Mouse (Mus musculus) hindbrain, embryonic 14.5 days (tissue): ENCODE data around the gene Npepps. TPM values are rescaled to one million over a fixed set of nuclear protein-coding genes. Genes with fewer than 3 reads are reported as not detected.

Experiments used
- ATAC-seq: fragments of 200-750 bp; cut with Nextera tagmentation; 2 replicates; pipeline ENCODE4 v1.8.0; 2017; ENCODE audit warnings: moderate number of reproducible peaks, mild to moderate bottlenecking, moderate TSS enrichment, moderate library complexity; ENCODE audit not compliant: low FRiP score
- DNase-seq: peaks from one replicate; pipeline ENCODE4 v3.0.0-alpha.2; 2015; ENCODE audit warnings: low spot score
- H3K27ac ChIP-seq: fragments of 300-500 bp; sonication (generic); 2 replicates; pipeline ENCODE4 v1.5.1; 2014; ENCODE audit warnings: mild to moderate bottlenecking, moderate library complexity
- H3K27me3 ChIP-seq: fragments of 300-500 bp; sonication (generic); 2 replicates; pipeline ENCODE4 v1.6.1; 2014; ENCODE audit warnings: mild to moderate bottlenecking, low read length, mixed read lengths; ENCODE audit not compliant: control insufficient read depth, insufficient read depth
- H3K36me3 ChIP-seq: fragments of 300-500 bp; sonication (generic); replicated peaks from 2 replicates; pipeline ENCODE4 v1.6.1; 2014; ENCODE audit not compliant: control insufficient read depth, insufficient read depth
- H3K4me1 ChIP-seq: fragments of 300-500 bp; sonication (generic); replicated peaks from 2 replicates; pipeline ENCODE4 v1.6.1; 2014; ENCODE audit warnings: antibody characterized with exemption, low read length, mixed read lengths; ENCODE audit not compliant: control insufficient read depth, insufficient read depth
- H3K4me2 ChIP-seq: fragments of 300-500 bp; sonication (generic); replicated peaks from 2 replicates; pipeline ENCODE4 v1.6.1; 2014; ENCODE audit warnings: mild to moderate bottlenecking, moderate library complexity
- H3K4me3 ChIP-seq: fragments of 300-500 bp; sonication (generic); replicated peaks from 2 replicates; pipeline ENCODE4 v1.5.1; 2014; ENCODE audit warnings: mild to moderate bottlenecking, low read length
- H3K9ac ChIP-seq: fragments of 300-500 bp; sonication (generic); 2 replicates; pipeline ENCODE4 v1.6.1; 2014
- H3K9me3 ChIP-seq: fragments of 300-500 bp; sonication (generic); 2 replicates; pipeline ENCODE4 v1.6.1; 2016; ENCODE audit warnings: low read length; ENCODE audit not compliant: control insufficient read depth
- WGBS: fragments of 180-500 bp; shearing (Covaris S2); extraction: QIAGEN DNeasy Blood & Tissue Kit; methylation state at CpG from one replicate; pipeline ENCODE4 v1.1.7; 2014; 5-methylcytosine and 5-hydroxymethylcytosine counted together
- polyA plus RNA-seq: library from polyadenylated mRNA; unstranded; fragments of >200 nt; fragmentation: Nextera tagmentation; extraction: Ambion mirVana; gene quantifications from 2 replicates; pipeline ENCODE4 v1.2.1, GENCODE M21; 2014

The Npepps gene
- polyA plus RNA-seq, 1 experiment from 2014 or later, result 132 TPM

DNA sequence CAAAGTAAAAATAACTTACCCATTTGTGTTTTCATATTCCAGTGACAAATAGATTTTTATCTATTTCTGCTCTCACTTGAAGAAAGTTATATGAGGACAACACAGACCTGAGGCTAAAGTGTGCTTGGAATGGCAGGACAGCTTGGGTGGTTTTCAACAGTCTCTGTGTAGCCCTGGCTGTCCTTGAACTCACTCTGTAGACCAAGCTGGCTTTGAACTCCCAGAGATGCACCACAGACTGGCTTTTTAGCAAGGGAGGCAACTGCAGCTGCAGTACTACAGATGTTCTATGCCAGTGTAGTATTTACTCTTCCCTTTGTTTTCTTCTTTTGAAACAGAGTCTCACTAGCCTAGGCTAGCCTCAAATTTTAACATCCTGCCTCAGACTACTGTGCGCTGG, 54.3 kb downstream of the Npepps start:
- no peak for ATAC-seq
- H3K27ac ChIP-seq, result no peak overlapping the region
- H3K4me2 ChIP-seq, result no peak overlapping the region
- H3K36me3 ChIP-seq, result peaks cover 93% of the 10 kb centered on the region
- H3K9me3 ChIP-seq, result no peaks in the 10 kb centered on the region
- no peak for DNase-seq
- H3K27me3 ChIP-seq, result no peaks in the 10 kb centered on the region
- WGBS, result 97% methylated on average over 1 of the region's 1 CpGs
- no peak overlapping the region for H3K4me3 ChIP-seq
- no peaks in the 10 kb centered on the region for H3K4me1 ChIP-seq
- H3K9ac ChIP-seq, result no peak overlapping the region

DNA sequence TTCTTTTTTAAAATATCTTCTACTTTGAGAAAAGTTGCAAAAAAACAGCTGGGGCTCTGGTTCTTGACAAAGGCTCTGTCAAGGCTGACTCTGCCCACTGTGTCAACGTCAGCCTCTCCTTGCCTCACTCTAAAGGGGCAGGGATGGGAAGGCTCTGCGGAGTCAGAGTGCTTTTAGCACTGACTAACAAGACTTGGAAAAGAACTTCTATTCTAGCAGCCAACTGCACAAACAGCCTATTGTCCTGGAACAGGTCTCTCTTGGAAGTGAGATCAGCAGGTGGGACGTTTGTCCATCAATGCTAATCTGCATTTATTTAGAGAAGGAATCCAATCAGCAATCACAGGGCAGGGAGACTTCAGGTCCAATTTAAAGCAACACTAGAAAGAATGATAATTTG, 57.0 kb downstream of the Npepps start:
- no peak overlapping the region for H3K4me2 ChIP-seq
- no peak overlapping the region for H3K27ac ChIP-seq
- no peak overlapping the region for H3K9ac ChIP-seq
- H3K27me3 ChIP-seq, result no peaks in the 10 kb centered on the region
- DNase-seq (no peak), ATAC-seq (no peak)
- WGBS, result 39% methylated on average over 3 of the region's 3 CpGs
- peaks cover 93% of the 10 kb centered on the region for H3K36me3 ChIP-seq
- no peaks in the 10 kb centered on the region for H3K9me3 ChIP-seq
- no peaks in the 10 kb centered on the region for H3K4me1 ChIP-seq
- no peak overlapping the region for H3K4me3 ChIP-seq

DNA sequence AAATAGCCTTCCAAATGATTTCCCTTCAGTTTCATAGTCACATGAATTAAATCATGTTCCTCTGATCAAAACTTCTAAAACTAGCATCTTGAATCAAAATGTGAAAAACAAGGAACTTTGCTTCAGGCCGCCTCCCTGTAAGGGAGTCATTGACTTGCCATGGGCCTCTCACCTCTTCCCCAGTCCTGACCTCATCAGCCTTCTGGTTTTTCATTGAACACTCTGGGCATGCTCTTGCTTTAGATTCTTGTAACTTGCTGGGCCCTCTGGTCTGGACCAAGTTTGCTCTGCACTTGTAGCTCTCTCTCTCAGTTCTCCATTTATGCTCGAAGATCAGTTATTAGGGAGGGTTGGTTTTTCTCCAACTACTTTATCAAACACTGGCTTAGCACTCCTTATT, 58.8 kb downstream of the Npepps start:
- no peak for ATAC-seq
- 100% methylated on average over 2 of the region's 2 CpGs for WGBS

DNA sequence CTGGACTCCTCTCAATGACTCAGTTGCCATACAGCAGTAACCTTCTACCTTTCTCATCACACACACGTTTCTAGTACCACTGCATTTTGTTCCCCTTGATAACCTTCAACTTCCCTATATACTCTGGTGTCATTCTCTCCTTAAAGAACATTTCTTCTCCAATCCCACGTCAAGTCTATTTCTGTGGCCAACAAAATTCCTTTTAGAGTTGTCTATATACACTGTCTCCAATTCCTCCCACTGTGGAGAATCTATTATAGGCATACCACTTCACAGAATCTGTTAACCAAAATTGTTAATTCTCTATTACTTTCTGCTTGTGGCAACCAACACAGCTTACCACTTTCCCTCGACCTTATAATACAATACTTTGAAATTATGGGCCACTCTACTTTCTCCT, 60.2 kb downstream of the Npepps start:
- H3K9me3 ChIP-seq, result no peaks in the 10 kb centered on the region
- no peak overlapping the region for H3K27ac ChIP-seq
- ATAC-seq (no peak), DNase-seq (no peak)
- H3K4me2 ChIP-seq, result no peak overlapping the region
- peaks cover 96% of the 10 kb centered on the region for H3K36me3 ChIP-seq
- H3K27me3 ChIP-seq, result no peaks in the 10 kb centered on the region
- no peaks in the 10 kb centered on the region for H3K4me1 ChIP-seq
- H3K9ac ChIP-seq, result no peak overlapping the region
- 86% methylated on average over 3 of the region's 3 CpGs for WGBS
- no peak overlapping the region for H3K4me3 ChIP-seq

More for the DNA sequence above, 58.8 kb downstream of the Npepps start:
- Histone ChIP-seq H3K27ac (no peak overlapping the region), H3K4me3 (no peak overlapping the region), H3K9ac (no peak overlapping the region), H3K4me1 (no peaks in the 10 kb centered on the region), H3K4me2 (no peak overlapping the region), H3K27me3 (no peaks in the 10 kb centered on the region), H3K9me3 (no peaks in the 10 kb centered on the region), H3K36me3 (peaks cover 93% of the 10 kb centered on the region)
- no peak for DNase-seq

DNA sequence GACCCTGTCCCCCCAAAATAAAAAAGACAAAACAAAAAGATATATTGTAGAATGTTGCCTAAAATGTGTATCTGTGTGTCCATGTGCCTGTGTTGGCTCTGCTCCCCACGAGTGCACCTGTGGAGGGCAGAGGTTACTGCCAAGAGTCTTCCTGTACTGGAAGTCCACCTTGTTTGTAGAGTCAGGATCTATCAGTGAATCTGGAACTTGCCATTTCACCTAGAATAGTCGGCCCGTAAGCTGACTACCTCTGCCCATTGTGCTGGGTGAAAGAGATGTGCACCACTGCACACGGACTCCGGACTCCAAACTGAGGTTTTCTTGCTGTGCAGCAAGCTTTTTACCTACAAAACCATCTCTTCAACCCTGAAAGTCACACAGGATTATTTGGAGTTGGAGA, 66.0 kb downstream of the Npepps start:
- ATAC-seq (no peak), DNase-seq (no peak)
- WGBS, result 93% methylated on average over 5 of the region's 5 CpGs
- H3K4me3 ChIP-seq, result no peak overlapping the region
- peaks cover 100% of the 10 kb centered on the region for H3K36me3 ChIP-seq
- no peaks in the 10 kb centered on the region for H3K27me3 ChIP-seq
- no peaks in the 10 kb centered on the region for H3K4me1 ChIP-seq
- H3K4me2 ChIP-seq, result no peak overlapping the region
- no peaks in the 10 kb centered on the region for H3K9me3 ChIP-seq
- no peak overlapping the region for H3K27ac ChIP-seq
- H3K9ac ChIP-seq, result no peak overlapping the region

DNA sequence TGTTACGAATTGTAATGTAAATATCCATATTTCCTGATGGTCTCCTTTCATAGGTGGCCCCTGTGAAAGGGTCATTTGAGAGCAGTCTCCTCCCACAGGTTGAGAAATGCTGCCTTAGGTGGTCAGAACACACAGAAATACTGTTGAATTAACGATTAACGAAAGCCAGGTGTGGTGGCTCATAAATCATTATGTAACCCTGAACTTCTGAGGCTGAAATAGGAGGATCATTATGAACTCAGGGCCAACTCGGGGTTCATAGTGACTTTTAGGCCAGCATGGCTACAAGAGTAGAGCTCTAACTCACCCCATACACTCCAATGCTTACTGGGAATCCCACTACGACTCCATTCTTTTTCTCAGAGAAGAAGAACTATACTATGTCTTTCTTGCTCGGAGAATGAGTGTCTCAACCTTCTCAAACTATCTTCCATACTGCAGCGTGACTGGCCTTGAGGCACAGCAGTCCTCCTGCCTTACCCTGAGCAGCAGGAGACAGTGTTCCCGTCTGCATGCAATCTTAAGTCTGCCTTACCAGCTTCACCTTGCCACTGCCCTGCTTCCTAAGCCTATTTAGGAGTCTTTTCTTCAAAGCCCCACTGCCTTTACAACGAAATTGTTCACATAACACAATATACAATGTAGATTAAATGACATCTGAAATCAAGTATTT, 69.6 kb downstream of the Npepps start:
- 90% methylated on average over 9 of the region's 9 CpGs for WGBS
- no peaks in the 10 kb centered on the region for H3K9me3 ChIP-seq

DNA sequence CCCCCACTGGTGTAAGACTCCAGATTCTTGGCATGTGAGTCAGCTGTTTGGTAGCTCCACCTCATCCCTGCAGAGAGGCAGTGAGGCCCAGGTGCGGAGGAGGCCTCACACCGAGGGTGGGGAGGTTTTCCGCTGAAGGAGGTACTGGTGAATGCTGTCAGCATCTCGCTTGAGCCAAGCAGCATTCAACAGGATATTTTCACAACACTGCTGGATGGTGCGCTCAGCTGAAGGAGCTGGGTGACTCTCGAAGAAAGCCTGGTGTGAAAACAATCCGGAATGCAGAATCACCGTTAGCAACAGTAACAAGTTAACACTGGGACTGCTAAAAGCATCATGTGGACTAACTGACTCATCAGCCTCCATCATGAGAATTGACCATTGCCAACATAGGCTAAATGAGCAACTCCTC, 73.4 kb downstream of the Npepps start:
- ATAC-seq (no peak), DNase-seq (no peak)
- Histone ChIP-seq H3K27ac (no peak overlapping the region), H3K4me2 (no peak overlapping the region), H3K4me1 (no peaks in the 10 kb centered on the region), H3K9me3 (no peaks in the 10 kb centered on the region), H3K4me3 (no peak overlapping the region), H3K27me3 (no peaks in the 10 kb centered on the region), H3K36me3 (peaks cover 66% of the 10 kb centered on the region), H3K9ac (no peak overlapping the region)
- WGBS, result 84% methylated on average over 8 of the region's 8 CpGs

More for the DNA sequence above, 69.6 kb downstream of the Npepps start:
- Histone ChIP-seq H3K27ac (no peak overlapping the region), H3K4me3 (no peak overlapping the region), H3K27me3 (no peaks in the 10 kb centered on the region), H3K4me2 (no peak overlapping the region), H3K9ac (no peak overlapping the region), H3K4me1 (no peaks in the 10 kb centered on the region), H3K36me3 (peaks cover 98% of the 10 kb centered on the region)
- DNase-seq (no peak), ATAC-seq (no peak)

DNA sequence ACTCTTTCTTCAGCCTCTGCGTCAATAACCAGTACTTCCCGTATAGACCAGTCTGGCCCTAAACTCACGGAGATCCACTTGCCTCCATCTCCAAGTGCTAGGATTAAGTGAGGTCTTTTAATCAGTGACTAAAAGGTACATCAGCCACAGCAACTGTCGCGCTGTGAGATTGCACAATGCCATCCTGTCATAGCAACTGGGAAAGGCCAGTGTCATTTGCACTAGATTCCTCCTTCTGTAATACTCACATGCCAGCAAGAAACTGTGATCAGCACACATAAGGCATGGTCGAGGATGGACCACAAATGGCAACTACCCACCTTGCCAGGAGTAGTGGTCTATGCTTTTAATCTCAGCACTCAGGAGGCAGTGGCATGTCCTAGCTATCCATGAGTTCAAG, 80.9 kb downstream of the Npepps start:
- Histone ChIP-seq H3K9ac (no peak overlapping the region), H3K4me1 (no peaks in the 10 kb centered on the region), H3K9me3 (no peaks in the 10 kb centered on the region), H3K4me3 (no peak overlapping the region), H3K4me2 (no peak overlapping the region), H3K36me3 (no peaks in the 10 kb centered on the region), H3K27ac (no peak overlapping the region), H3K27me3 (no peaks in the 10 kb centered on the region)
- ATAC-seq (no peak), DNase-seq (no peak)
- 89% methylated on average over 6 of the region's 6 CpGs for WGBS

DNA sequence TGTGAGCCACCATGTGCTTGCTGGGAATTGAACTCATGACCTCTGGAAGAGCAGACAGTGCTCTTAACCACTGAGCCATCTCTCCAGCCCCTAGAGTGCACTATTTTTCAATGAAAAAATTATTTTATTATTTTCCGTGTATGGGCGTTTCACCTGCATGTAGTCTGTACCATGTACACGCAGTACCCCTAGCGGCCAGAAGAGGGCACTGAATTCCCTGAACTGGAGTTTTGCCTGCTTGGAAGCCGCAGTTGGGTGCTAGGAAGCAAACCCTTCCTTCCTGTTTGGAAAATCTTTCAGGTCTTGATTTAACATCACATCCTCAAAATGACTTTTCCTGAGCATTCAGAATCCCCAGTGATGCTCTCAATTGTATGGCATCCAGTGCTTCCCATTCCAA, 81.8 kb downstream of the Npepps start:
- no peak overlapping the region for H3K4me3 ChIP-seq
- no peaks in the 10 kb centered on the region for H3K36me3 ChIP-seq
- 19% methylated on average over 5 of the region's 5 CpGs for WGBS
- H3K27me3 ChIP-seq, result no peaks in the 10 kb centered on the region
- no peak overlapping the region for H3K4me2 ChIP-seq
- H3K4me1 ChIP-seq, result no peaks in the 10 kb centered on the region
- no peaks in the 10 kb centered on the region for H3K9me3 ChIP-seq
- DNase-seq (peak; percentile 29), ATAC-seq (no peak)
- H3K27ac ChIP-seq, result no peak overlapping the region
- H3K9ac ChIP-seq, result no peak overlapping the region

DNA sequence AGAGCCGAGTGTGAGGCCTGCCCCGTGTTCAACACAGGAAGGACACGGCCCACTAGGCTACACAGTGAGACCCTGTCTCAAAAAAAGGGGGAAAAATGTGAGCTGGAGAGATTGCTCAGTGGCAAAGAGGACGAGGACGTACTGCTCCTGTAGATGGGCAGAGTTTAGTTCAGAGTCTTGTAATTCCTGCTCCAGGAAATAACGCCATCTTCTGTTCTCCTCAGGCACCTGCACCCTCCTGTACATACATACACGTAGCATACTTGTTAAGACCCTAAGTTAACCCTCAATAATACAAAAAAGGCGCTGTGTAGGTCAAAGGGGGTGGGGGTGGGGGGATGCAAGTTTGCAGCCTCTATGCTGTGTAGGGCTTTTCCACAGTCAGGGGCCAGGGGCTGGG, 83.4 kb downstream of the Npepps start:
- Histone ChIP-seq H3K4me3 (no peak overlapping the region), H3K9me3 (no peaks in the 10 kb centered on the region), H3K9ac (no peak overlapping the region), H3K4me2 (no peak overlapping the region), H3K4me1 (no peaks in the 10 kb centered on the region), H3K27me3 (no peaks in the 10 kb centered on the region), H3K36me3 (no peaks in the 10 kb centered on the region), H3K27ac (no peak overlapping the region)
- no peak for DNase-seq
- WGBS, result 79% methylated on average over 8 of the region's 8 CpGs
- ATAC-seq, result no peak
